Mouse (Mus musculus) myocyte (in vitro differentiated cells): Measurements from ENCODE around the gene Pklr. TPM values are rescaled to one million over a fixed set of nuclear protein-coding genes. Genes with fewer than 3 reads are reported as not detected.

Experiments used
- H3K27me3 ChIP-seq: one replicate; pipeline ENCODE4 v1.6.1; 2011; ENCODE audit not compliant: control insufficient read depth, insufficient read depth, insufficient read length
- H3K36me3 ChIP-seq: one replicate; pipeline ENCODE4 v1.6.1; 2011; ENCODE audit not compliant: control insufficient read depth, insufficient read depth
- H3K4me2 ChIP-seq: one replicate; pipeline ENCODE4 v1.6.1; 2011; ENCODE audit warnings: low read depth, control low read depth
- H3K4me3 ChIP-seq: one replicate; pipeline ENCODE4 v1.5.1; 2011; ENCODE audit warnings: mild to moderate bottlenecking, control low read depth, moderate library complexity
- H3K79me2 ChIP-seq: one replicate; pipeline ENCODE4 v1.6.1; 2011; ENCODE audit not compliant: control insufficient read depth, insufficient read depth
- H3ac ChIP-seq: one replicate; pipeline ENCODE4 v1.6.1; 2011; ENCODE audit not compliant: control insufficient read depth, insufficient read length
- CEBPB ChIP-seq: IDR thresholded peaks from 2 replicates; pipeline ENCODE4 v1.6.1; 2011; ENCODE audit warnings: mild to moderate bottlenecking, moderate library complexity; ENCODE audit not compliant: poor library complexity, insufficient read depth, severe bottlenecking
- E2F4 ChIP-seq: IDR thresholded peaks from one replicate; pipeline ENCODE4 v1.6.1; 2011; ENCODE audit warnings: mild to moderate bottlenecking, control low read depth, moderate library complexity; ENCODE audit not compliant: insufficient read depth
- MAX ChIP-seq: IDR thresholded peaks from one replicate; pipeline ENCODE4 v1.6.1; 2011; ENCODE audit warnings: low read depth, mild to moderate bottlenecking, control low read depth
- MYOD1 ChIP-seq, 3 experiments: IDR thresholded peaks; one replicate each; pipeline ENCODE4 v1.6.1; 2011; ENCODE audit warnings: control low read depth in 2 of 3, low read depth in 2 of 3, mild to moderate bottlenecking in 2 of 3, moderate library complexity in 1 of 3; ENCODE audit not compliant: insufficient read length in 2 of 3, control insufficient read depth in 1 of 3
- MYOG ChIP-seq, 3 experiments: IDR thresholded peaks; one replicate each; pipeline ENCODE4 v1.6.1; 2011; ENCODE audit warnings: control low read depth in 2 of 3, low read depth in 2 of 3, mild to moderate bottlenecking in 2 of 3; ENCODE audit not compliant: insufficient read length in 2 of 3, control insufficient read depth in 1 of 3, insufficient read depth in 1 of 3
- POLR2A ChIP-seq: IDR thresholded peaks from one replicate; pipeline ENCODE4 v1.6.1; 2011; ENCODE audit warnings: low read depth, mild to moderate bottlenecking, control low read depth, moderate library complexity; ENCODE audit not compliant: insufficient read length
- POLR2AphosphoS2 ChIP-seq: IDR thresholded peaks from one replicate; pipeline ENCODE4 v1.6.1; 2011; ENCODE audit warnings: low read depth, control low read depth; ENCODE audit not compliant: insufficient read length
- REST ChIP-seq: IDR thresholded peaks from one replicate; pipeline ENCODE4 v1.6.1; 2011; ENCODE audit warnings: mild to moderate bottlenecking, control low read depth, moderate library complexity; ENCODE audit not compliant: insufficient read depth, insufficient read length
- SRF ChIP-seq: IDR thresholded peaks from one replicate; pipeline ENCODE4 v1.6.1; 2011; ENCODE audit warnings: low read depth; ENCODE audit not compliant: control insufficient read depth, insufficient read length
- TCF12 ChIP-seq: IDR thresholded peaks from one replicate; pipeline ENCODE4 v1.6.1; 2011; ENCODE audit warnings: mild to moderate bottlenecking, control low read depth; ENCODE audit not compliant: poor library complexity, insufficient read depth, severe bottlenecking
- TCF3 ChIP-seq: IDR thresholded peaks from one replicate; pipeline ENCODE4 v1.6.1; 2011; ENCODE audit warnings: low read depth, control low read depth; ENCODE audit not compliant: insufficient read length
- USF1 ChIP-seq: IDR thresholded peaks from one replicate; pipeline ENCODE4 v1.6.1; 2011; ENCODE audit warnings: low read depth, mild to moderate bottlenecking, control low read depth, moderate library complexity
- polyA plus RNA-seq: library from polyadenylated mRNA; unstranded; fragments of >200 nt; fragmentation: generic; extraction: Trizol; gene quantifications from one replicate; pipeline ENCODE4 v1.2.1, GENCODE M21; 2012; ENCODE audit warnings: missing spikeins

Gene Pklr
- not detected for polyA plus RNA-seq

GRCm38 (mm10) chr3:89135958-89136357, at the start of gene Pklr:
Gene Pklr (plus strand): TSS chr3:89136142.
- Histone ChIP-seq H3K79me2 (no peaks in the 10 kb centered on the region), H3ac (no peak within 1 kb of the TSS), H3K27me3 (peaks cover 69% of the 10 kb centered on the region), H3K36me3 (no peaks in the 10 kb centered on the region), H3K4me3 (no peak within 1 kb of the TSS), H3K4me2 (no peak within 1 kb of the TSS)
- TF ChIP-seq TCF3 (no peak), SRF (no peak), MAX (no peak)

GRCm38 (mm10) chr3:89087338-89088110, 48.4 kb upstream of the Pklr start:
- H3K79me2 ChIP-seq, result no peaks in the 10 kb centered on the region
- H3ac ChIP-seq, result no peak overlapping the region
- peak; percentile 9 for TF ChIP-seq MAX
- no peak for TF ChIP-seq POLR2A
- no peaks in the 10 kb centered on the region for H3K36me3 ChIP-seq
- H3K4me3 ChIP-seq, result no peak overlapping the region
- H3K27me3 ChIP-seq, result no peaks in the 10 kb centered on the region
- H3K4me2 ChIP-seq, result no peak overlapping the region

DNA sequence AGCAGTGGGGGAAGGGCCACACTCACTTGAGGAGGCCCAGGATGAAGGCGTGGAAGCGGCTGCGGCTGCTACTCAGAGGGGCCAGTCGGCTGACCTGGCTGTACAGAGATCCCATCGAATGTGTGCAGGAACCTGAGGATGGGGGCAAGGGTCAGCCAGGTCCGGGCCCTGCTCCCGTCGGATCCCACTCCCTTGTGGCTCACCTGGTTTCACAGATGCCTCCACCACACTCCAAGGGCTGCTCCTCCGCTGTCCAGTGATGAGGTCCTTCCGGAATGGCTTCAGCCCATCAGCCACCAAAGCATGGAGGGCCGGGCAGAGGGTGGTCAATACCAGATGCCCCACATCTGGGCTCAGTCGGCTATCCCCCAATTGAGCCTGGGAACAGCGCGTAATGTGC, 47.0 kb upstream of the Pklr start:
- Histone ChIP-seq H3ac (no peak overlapping the region), H3K4me2 (peak overlapping the region; percentile 99), H3K27me3 (no peaks in the 10 kb centered on the region), H3K36me3 (no peaks in the 10 kb centered on the region), H3K79me2 (no peaks in the 10 kb centered on the region), H3K4me3 (peak overlapping the region; percentile 73)
- no peak for TF ChIP-seq MYOG (IDR thresholded peaks at IDR 0.05; ENCODE audit: control insufficient read depth in 1 of 3, insufficient read depth in 1 of 3, insufficient read length in 2 of 3, low read depth in 2 of 3)
- no peak for TF ChIP-seq CEBPB
- TF ChIP-seq MAX, result no peak
- no peak for TF ChIP-seq USF1
- no peak for TF ChIP-seq REST
- TF ChIP-seq TCF12, result no peak
- no peak for TF ChIP-seq TCF3
- no peak for TF ChIP-seq POLR2AphosphoS2
- no peak for TF ChIP-seq E2F4
- no peak for TF ChIP-seq POLR2A
- no peak for TF ChIP-seq SRF
- TF ChIP-seq MYOD1 (IDR thresholded peaks at IDR 0.05; ENCODE audit: control insufficient read depth in 1 of 3, insufficient read length in 2 of 3, low read depth in 2 of 3), result no peak

DNA sequence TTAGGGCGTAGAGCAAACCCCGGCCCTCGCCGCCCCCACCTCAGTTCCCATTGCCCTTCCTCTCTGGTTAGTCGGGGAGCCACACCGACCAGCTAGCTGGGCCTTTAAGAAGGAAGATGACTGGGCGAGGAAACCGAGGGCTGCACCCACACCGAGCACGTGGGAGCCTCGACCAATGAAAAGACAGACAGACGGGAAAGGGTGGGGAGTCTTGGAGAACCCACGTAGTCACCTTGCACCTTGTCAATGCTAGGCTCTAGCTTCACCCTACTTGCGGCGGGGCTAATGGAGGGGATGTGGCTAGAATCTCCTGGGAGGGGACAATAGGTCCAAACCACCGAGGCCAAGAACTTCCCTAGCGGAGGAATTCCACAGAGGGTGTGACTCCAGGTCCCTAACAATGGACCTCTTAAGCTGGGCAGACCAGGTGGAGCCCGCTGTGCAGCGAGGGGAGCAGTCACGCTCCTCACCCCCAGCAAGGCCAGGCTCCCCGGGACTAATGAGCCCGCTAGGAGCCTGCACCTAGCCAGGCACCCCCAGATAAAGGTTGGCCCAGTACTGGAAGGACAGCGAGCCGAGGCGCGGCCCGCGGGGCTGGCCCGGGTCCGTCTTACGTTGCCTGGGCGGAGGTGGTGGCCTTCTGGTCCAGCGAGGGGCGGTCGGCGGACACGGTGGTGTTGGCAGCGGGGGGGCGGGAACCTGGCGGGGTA, 45.9 kb upstream of the Pklr start:
- Histone ChIP-seq H3K36me3 (no peaks in the 10 kb centered on the region), H3ac (peak overlapping the region; percentile 39), H3K4me2 (peak overlapping the region; percentile 99), H3K27me3 (no peaks in the 10 kb centered on the region), H3K4me3 (peak overlapping the region; percentile 73), H3K79me2 (no peaks in the 10 kb centered on the region)
- TF ChIP-seq POLR2A (peak; percentile 77), POLR2AphosphoS2 (peak; percentile 75), MAX (no peak), SRF (no peak), USF1 (peak; percentile 98)

DNA sequence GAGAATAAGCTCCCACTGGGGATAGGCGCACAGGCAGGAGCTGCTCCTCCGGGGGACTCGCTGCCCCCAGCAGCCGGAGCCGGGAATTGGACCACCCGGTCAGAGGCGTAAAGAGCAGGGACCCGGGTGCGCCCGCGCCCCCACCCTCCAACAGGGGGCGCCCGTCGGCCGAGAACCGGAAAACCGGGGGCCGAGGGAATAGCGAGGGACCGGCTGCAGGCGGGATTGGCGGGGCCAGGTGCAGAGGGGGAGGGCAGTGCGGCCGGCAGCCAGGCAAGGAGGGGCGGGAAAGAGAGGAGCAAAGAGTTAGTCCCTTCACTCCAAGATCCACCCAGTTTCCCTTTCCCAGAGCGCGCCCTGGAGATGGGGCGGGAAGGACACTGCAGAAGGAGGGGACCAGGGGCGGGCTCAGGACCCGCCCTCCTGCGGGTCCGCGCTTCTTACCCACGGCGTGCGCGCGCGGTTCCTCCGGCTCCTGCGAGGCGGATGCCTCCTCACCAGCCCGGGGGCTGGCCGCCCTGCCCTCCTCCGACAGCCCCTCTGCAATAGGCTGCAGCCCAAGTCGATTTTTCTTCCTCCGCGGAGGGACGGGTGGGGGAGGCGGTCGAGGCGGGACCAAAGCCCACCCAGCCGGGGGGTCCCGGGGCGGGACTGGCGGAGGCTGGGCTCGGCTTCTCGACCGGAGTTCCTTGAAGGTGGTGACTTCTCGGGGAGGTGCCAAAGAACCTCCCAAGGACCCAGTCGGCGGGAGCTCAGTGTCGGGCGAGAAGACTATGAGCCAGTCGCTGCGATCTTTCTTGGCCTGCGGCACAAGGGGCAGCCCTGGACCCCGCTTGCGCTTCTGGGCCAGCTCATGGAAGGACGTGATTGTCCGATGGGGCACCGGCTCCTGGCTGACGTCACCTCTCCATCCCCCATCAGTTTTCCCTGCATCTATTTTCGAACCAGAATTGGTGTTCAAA, 45.0 kb upstream of the Pklr start:
- Histone ChIP-seq H3K27me3 (no peaks in the 10 kb centered on the region), H3ac (peak overlapping the region; percentile 39), H3K36me3 (no peaks in the 10 kb centered on the region), H3K4me3 (peak overlapping the region; percentile 73), H3K4me2 (peak overlapping the region; percentile 99), H3K79me2 (no peaks in the 10 kb centered on the region)
- TF ChIP-seq MYOG (IDR thresholded peaks at IDR 0.05; ENCODE audit: control insufficient read depth in 1 of 3, insufficient read depth in 1 of 3, insufficient read length in 2 of 3, low read depth in 2 of 3) (peak in 2 of 3 experiments; percentile 14 to 75), POLR2AphosphoS2 (peak; percentile 86), MAX (no peak), MYOD1 (IDR thresholded peaks at IDR 0.05; ENCODE audit: control insufficient read depth in 1 of 3, insufficient read length in 2 of 3, low read depth in 2 of 3) (peak in 2 of 3 experiments; percentile 100), TCF12 (peak; percentile 89), USF1 (no peak), SRF (peak; percentile 45), TCF3 (peak; percentile 97), POLR2A (peak; percentile 83)
